Mouse (Mus musculus): ENCODE measurements at regions not wholly inside any gene's neighbourhood (a gene's known extent, or its start where the extent isn't known, plus 50 kb on each side); places are given as distances from the start of the nearest gene placed in this dataset.

DNA sequence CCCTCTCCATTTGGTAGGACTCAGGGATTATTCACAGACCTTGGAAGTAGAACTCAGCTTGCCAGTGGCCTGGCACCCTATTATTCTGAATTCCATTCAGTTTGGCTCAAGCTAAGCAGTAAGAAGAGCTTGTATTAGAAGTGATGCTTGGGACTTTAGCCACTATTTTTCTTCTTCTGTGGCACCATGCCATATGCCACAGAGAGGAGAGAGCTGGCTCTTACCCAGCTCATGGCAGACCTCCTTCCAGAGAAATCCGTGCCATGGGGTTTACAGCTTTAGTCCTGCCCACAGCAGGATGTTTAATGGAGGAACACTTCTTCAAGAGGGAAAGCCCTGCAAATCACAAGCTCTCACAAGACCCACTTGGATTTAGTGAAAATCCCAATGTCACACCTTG lies 74.3 kb upstream of the Teddm2 start:
- TF ChIP-seq CTCF (IDR thresholded peaks at IDR 0.05; ENCODE audit: low read depth): no peak
- no peak for TF ChIP-seq EP300 (IDR thresholded peaks at IDR 0.05; ENCODE audit: low read depth)

Data from heart, postnatal 0 days (tissue).